Mouse (Mus musculus) megakaryocyte, embryonic 14.5 days (primary cell): Measurements from ENCODE around the gene Ascc1.

Source experiments
- FLI1 ChIP-seq: IDR thresholded peaks from 2 replicates; pipeline ENCODE4 v1.6.1; 2012; ENCODE audit warnings: low read length, inconsistent platforms, mixed read lengths
- GATA1 ChIP-seq: IDR thresholded peaks from 3 replicates; pipeline ENCODE4 v1.6.1; 2012; ENCODE audit warnings: mixed read lengths, low read length, inconsistent platforms, borderline replicate concordance

GRCm38 (mm10) chr10:59964504-59965361, 37.9 kb upstream of the Ascc1 start:
- TF ChIP-seq GATA1, result no peak
- TF ChIP-seq FLI1, result no peak
